Mouse (Mus musculus) left cerebral cortex, adult 18-20 months (tissue): ENCODE measurements at regions not wholly inside any gene's neighbourhood (a gene's known extent, or its start where the extent isn't known, plus 50 kb on each side); places are given as distances from the start of the nearest gene placed in this dataset.

Source experiments
- DNase-seq, 2 experiments: peaks; one replicate each; pipeline ENCODE4 v3.0.0; 2021 to 2022; ENCODE audit warnings: low spot score in 2 of 2, mixed read lengths in 1 of 2

- DNase-seq: no peak
Measured at GRCm38 (mm10) chr1:165086131-165086530, 74.4 kb downstream of the Tbx19 start.

GRCm38 (mm10) chr1:165084753-165085152, 75.8 kb downstream of the Tbx19 start:
- DNase-seq: no peak

- peak; percentile 62 to 70 for DNase-seq
Measured at GRCm38 (mm10) chr1:165084179-165084578, 76.4 kb downstream of the Tbx19 start.

GRCm38 (mm10) chr1:165080351-165080750, 80.2 kb downstream of the Tbx19 start:
- DNase-seq: no peak

- DNase-seq: peak; percentile 53
Measured at GRCm38 (mm10) chr1:165077313-165077712, 83.3 kb downstream of the Tbx19 start.

GRCm38 (mm10) chr1:165075301-165076082, 85.1 kb downstream of the Tbx19 start:
- DNase-seq: peak; percentile 80 to 84

- peak in 1 of 2 experiments; percentile 42 for DNase-seq
Measured at GRCm38 (mm10) chr1:165071831-165072491, 88.6 kb downstream of the Tbx19 start.

- DNase-seq: no peak
Measured at GRCm38 (mm10) chr1:165064981-165065380, 95.6 kb downstream of the Tbx19 start.

- no peak for DNase-seq
Measured at GRCm38 (mm10) chr1:165062813-165063492, 97.6 kb downstream of the Tbx19 start.

- DNase-seq: no peak
Measured at GRCm38 (mm10) chr1:165061420-165061819, 99.2 kb downstream of the Tbx19 start.

GRCm38 (mm10) chr1:165054245-165054644, 106.3 kb downstream of the Tbx19 start:
- DNase-seq: no peak

- no peak for DNase-seq
Measured at GRCm38 (mm10) chr1:165051294-165051693, 109.3 kb downstream of the Tbx19 start.

GRCm38 (mm10) chr1:165050176-165050575, 110.4 kb downstream of the Tbx19 start:
- DNase-seq: no peak

- DNase-seq: peak; percentile 22 to 54
Measured at GRCm38 (mm10) chr1:165046637-165047036, 111.3 kb upstream of the Xcl1 start.

GRCm38 (mm10) chr1:165046056-165046455, 110.7 kb upstream of the Xcl1 start:
- no peak for DNase-seq

GRCm38 (mm10) chr1:165043361-165043760, 108.0 kb upstream of the Xcl1 start:
- DNase-seq: no peak

- DNase-seq: peak in 1 of 2 experiments; percentile 46
Measured at GRCm38 (mm10) chr1:165042105-165042504, 106.8 kb upstream of the Xcl1 start.

GRCm38 (mm10) chr1:165036631-165037030, 101.3 kb upstream of the Xcl1 start:
- DNase-seq: no peak

GRCm38 (mm10) chr1:165035618-165036017, 100.3 kb upstream of the Xcl1 start:
- DNase-seq: peak; percentile 69 to 71

- peak; percentile 36 to 65 for DNase-seq
Measured at GRCm38 (mm10) chr1:165020960-165021563, 85.7 kb upstream of the Xcl1 start.

GRCm38 (mm10) chr1:165018692-165019309, 83.5 kb upstream of the Xcl1 start:
- DNase-seq: peak; percentile 42 to 56
